Mouse (Mus musculus): ENCODE measurements around the gene Slc22a20. TPM values are rescaled to one million over a fixed set of nuclear protein-coding genes. Genes with fewer than 3 reads are reported as not detected.

Slc22a20 gene
- polyA plus RNA-seq, 1 experiment from 2014 or later = not detected

- Histone ChIP-seq H3K36me3 (no peaks in the 10 kb centered on the region), H3K4me1 (peaks cover 9% of the 10 kb centered on the region), H3K9ac (replicated peaks) (no peak overlapping the region), H3K9me3 (no peaks in the 10 kb centered on the region), H3K4me3 (no peak overlapping the region), H3K27me3 (peaks cover 52% of the 10 kb centered on the region), H3K27ac (replicated peaks) (no peak overlapping the region), H3K4me2 (replicated peaks) (no peak overlapping the region)
- ATAC-seq (ENCODE audit: low FRiP score, low read depth) = no peak
- WGBS = 87% methylated on average over 10 of the region's 10 CpGs
These were observed 27.7 kb upstream of the Slc22a20 start for GRCm38 (mm10) chr19:6013691-6014090.

GRCm38 (mm10) chr19:6009137-6009536 lies 23.2 kb upstream of the Slc22a20 start:
- no peak for ATAC-seq (ENCODE audit: low FRiP score, low read depth)
- Histone ChIP-seq H3K4me1 (no peaks in the 10 kb centered on the region), H3K4me2 (replicated peaks) (no peak overlapping the region), H3K9ac (replicated peaks) (no peak overlapping the region), H3K27me3 (peaks cover 13% of the 10 kb centered on the region), H3K9me3 (no peaks in the 10 kb centered on the region), H3K4me3 (no peak overlapping the region), H3K27ac (replicated peaks) (no peak overlapping the region), H3K36me3 (no peaks in the 10 kb centered on the region)
- 74% methylated on average over 8 of the region's 8 CpGs for WGBS

- Histone ChIP-seq H3K27ac (replicated peaks) (no peak overlapping the region), H3K9ac (replicated peaks) (no peak overlapping the region), H3K36me3 (no peaks in the 10 kb centered on the region), H3K4me2 (replicated peaks) (no peak overlapping the region), H3K4me1 (no peaks in the 10 kb centered on the region), H3K27me3 (no peaks in the 10 kb centered on the region), H3K4me3 (no peak overlapping the region), H3K9me3 (no peaks in the 10 kb centered on the region)
- ATAC-seq (ENCODE audit: low FRiP score, low read depth) = no peak
- WGBS = 90% methylated on average over 13 of the region's 13 CpGs
These were observed 21.1 kb upstream of the Slc22a20 start for GRCm38 (mm10) chr19:6007013-6007412.

- no peak for ATAC-seq (ENCODE audit: low FRiP score, low read depth)
- Histone ChIP-seq H3K9me3 (no peaks in the 10 kb centered on the region), H3K4me2 (replicated peaks) (no peak overlapping the region), H3K27me3 (no peaks in the 10 kb centered on the region), H3K4me1 (no peaks in the 10 kb centered on the region), H3K27ac (replicated peaks) (no peak overlapping the region), H3K4me3 (no peak overlapping the region), H3K9ac (replicated peaks) (no peak overlapping the region), H3K36me3 (no peaks in the 10 kb centered on the region)
- 58% methylated on average over 11 of the region's 11 CpGs for WGBS
These were observed 19.6 kb upstream of the Slc22a20 start for GRCm38 (mm10) chr19:6005541-6005940.

GRCm38 (mm10) chr19:5999969-6000368 lies 14.0 kb upstream of the Slc22a20 start:
- Histone ChIP-seq H3K27me3 (no peaks in the 10 kb centered on the region), H3K4me3 (no peak overlapping the region), H3K9me3 (no peaks in the 10 kb centered on the region), H3K27ac (replicated peaks) (no peak overlapping the region), H3K4me1 (no peaks in the 10 kb centered on the region), H3K4me2 (replicated peaks) (no peak overlapping the region), H3K36me3 (no peaks in the 10 kb centered on the region), H3K9ac (replicated peaks) (no peak overlapping the region)
- ATAC-seq (ENCODE audit: low FRiP score, low read depth) = no peak
- 77% methylated on average over 5 of the region's 5 CpGs for WGBS

GRCm38 (mm10) chr19:5998180-5998579 lies 12.2 kb upstream of the Slc22a20 start:
- no peak overlapping the region for H3K4me2 ChIP-seq (replicated peaks)
- no peak overlapping the region for H3K4me3 ChIP-seq
- no peaks in the 10 kb centered on the region for H3K36me3 ChIP-seq
- no peaks in the 10 kb centered on the region for H3K27me3 ChIP-seq
- 81% methylated on average over 3 of the region's 3 CpGs for WGBS
- H3K9ac ChIP-seq (replicated peaks) = no peak overlapping the region
- ATAC-seq (ENCODE audit: low FRiP score, low read depth) = no peak
- no peaks in the 10 kb centered on the region for H3K9me3 ChIP-seq
- H3K4me1 ChIP-seq = no peaks in the 10 kb centered on the region
- H3K27ac ChIP-seq (replicated peaks) = no peak overlapping the region

GRCm38 (mm10) chr19:5994711-5995110 lies 8.8 kb upstream of the Slc22a20 start:
- Histone ChIP-seq H3K9me3 (no peaks in the 10 kb centered on the region), H3K36me3 (no peaks in the 10 kb centered on the region), H3K27ac (replicated peaks) (no peak overlapping the region), H3K9ac (replicated peaks) (no peak overlapping the region), H3K4me1 (no peaks in the 10 kb centered on the region), H3K4me2 (replicated peaks) (no peak overlapping the region), H3K27me3 (no peaks in the 10 kb centered on the region), H3K4me3 (no peak overlapping the region)
- 86% methylated on average over 14 of the region's 14 CpGs for WGBS
- ATAC-seq (ENCODE audit: low FRiP score, low read depth) = no peak

GRCm38 (mm10) chr19:5992012-5992411 lies 6.1 kb upstream of the Slc22a20 start:
- no peak overlapping the region for H3K9ac ChIP-seq (replicated peaks)
- no peaks in the 10 kb centered on the region for H3K36me3 ChIP-seq
- no peak overlapping the region for H3K4me3 ChIP-seq
- no peaks in the 10 kb centered on the region for H3K9me3 ChIP-seq
- 82% methylated on average over 7 of the region's 7 CpGs for WGBS
- no peak overlapping the region for H3K4me2 ChIP-seq (replicated peaks)
- H3K27me3 ChIP-seq = no peaks in the 10 kb centered on the region
- peaks cover 12% of the 10 kb centered on the region for H3K4me1 ChIP-seq
- ATAC-seq (ENCODE audit: low FRiP score, low read depth) = no peak
- H3K27ac ChIP-seq (replicated peaks) = no peak overlapping the region

GRCm38 (mm10) chr19:5991467-5991866 lies 5.5 kb upstream of the Slc22a20 start:
- Histone ChIP-seq H3K9ac (replicated peaks) (no peak overlapping the region), H3K4me1 (peaks cover 12% of the 10 kb centered on the region), H3K36me3 (no peaks in the 10 kb centered on the region), H3K4me2 (replicated peaks) (no peak overlapping the region), H3K9me3 (no peaks in the 10 kb centered on the region), H3K27me3 (no peaks in the 10 kb centered on the region), H3K4me3 (no peak overlapping the region), H3K27ac (replicated peaks) (no peak overlapping the region)
- no peak for ATAC-seq (ENCODE audit: low FRiP score, low read depth)
- WGBS = 86% methylated on average over 7 of the region's 7 CpGs

GRCm38 (mm10) chr19:5990921-5991320 lies 5.0 kb upstream of the Slc22a20 start:
- ATAC-seq (ENCODE audit: low FRiP score, low read depth) = no peak
- Histone ChIP-seq H3K27ac (replicated peaks) (no peak overlapping the region), H3K9me3 (no peaks in the 10 kb centered on the region), H3K4me2 (replicated peaks) (no peak overlapping the region), H3K9ac (replicated peaks) (no peak overlapping the region), H3K36me3 (no peaks in the 10 kb centered on the region), H3K4me3 (no peak overlapping the region), H3K27me3 (no peaks in the 10 kb centered on the region), H3K4me1 (peaks cover 12% of the 10 kb centered on the region)
- 47% methylated on average over 1 of the region's 1 CpGs for WGBS

- ATAC-seq (ENCODE audit: low FRiP score, low read depth) = no peak
- Histone ChIP-seq H3K27ac (replicated peaks) (no peak overlapping the region), H3K4me1 (peaks cover 12% of the 10 kb centered on the region), H3K4me2 (replicated peaks) (no peak overlapping the region), H3K36me3 (no peaks in the 10 kb centered on the region), H3K27me3 (no peaks in the 10 kb centered on the region), H3K9me3 (no peaks in the 10 kb centered on the region), H3K9ac (replicated peaks) (no peak overlapping the region), H3K4me3 (no peak overlapping the region)
- 97% methylated on average over 12 of the region's 12 CpGs for WGBS
These were observed 4.1 kb upstream of the Slc22a20 start for GRCm38 (mm10) chr19:5990033-5990432.

- H3K9ac ChIP-seq (replicated peaks) = no peak overlapping the region
- H3K4me3 ChIP-seq = no peak overlapping the region
- no peaks in the 10 kb centered on the region for H3K9me3 ChIP-seq
- H3K27ac ChIP-seq (replicated peaks) = 0 out of 2 replicates have a peak overlapping the region, but pooled peaks have one; percentile 31
- no peak for ATAC-seq (ENCODE audit: low FRiP score, low read depth)
- H3K4me2 ChIP-seq (replicated peaks) = peak overlapping the region; percentile 41; the same call in 1 of the 2 replicates
- no peaks in the 10 kb centered on the region for H3K27me3 ChIP-seq
- H3K4me1 ChIP-seq = peaks cover 12% of the 10 kb centered on the region
- no peaks in the 10 kb centered on the region for H3K36me3 ChIP-seq
- 71% methylated on average over 6 of the region's 6 CpGs for WGBS
These were observed 3.6 kb upstream of the Slc22a20 start for GRCm38 (mm10) chr19:5989585-5989984.

- no peaks in the 10 kb centered on the region for H3K36me3 ChIP-seq
- no peaks in the 10 kb centered on the region for H3K9me3 ChIP-seq
- WGBS = 5% methylated on average over 13 of the region's 13 CpGs
- H3K27ac ChIP-seq (replicated peaks) = peak overlapping the region; percentile 31; the same call in 1 of the 2 replicates
- peak overlapping the region; percentile 17 for H3K4me3 ChIP-seq
- peak; percentile 68 for ATAC-seq (ENCODE audit: low FRiP score, low read depth)
- H3K9ac ChIP-seq (replicated peaks) = peak overlapping the region; percentile 52
- peaks cover 12% of the 10 kb centered on the region for H3K4me1 ChIP-seq
- H3K27me3 ChIP-seq = no peaks in the 10 kb centered on the region
- H3K4me2 ChIP-seq (replicated peaks) = peak overlapping the region; percentile 41
These were observed 3.0 kb upstream of the Slc22a20 start for GRCm38 (mm10) chr19:5988815-5989452.

Measured in midbrain, embryonic 12.5 days (tissue).